Mouse (Mus musculus) monocyte, adult 2 months (primary cell): ENCODE results near the gene Cbr4.

Source experiments
- DNase-seq, 2 experiments: peaks; one replicate each; pipeline ENCODE4 v3.0.0; 2022; ENCODE audit warnings: low spot score in 2 of 2, low read depth in 1 of 2

The Cbr4 gene

GRCm38 (mm10) chr8:61487597-61488156 lies at the start of gene Cbr4:
Gene Cbr4, plus strand, starts transcription at chr8:61487734.
- peak; percentile 58 to 77 for DNase-seq

GRCm38 (mm10) chr8:61442988-61443387 lies 44.5 kb upstream of the Cbr4 start:
- DNase-seq = no peak

GRCm38 (mm10) chr8:61444358-61444757 lies 43.2 kb upstream of the Cbr4 start:
- no peak for DNase-seq

GRCm38 (mm10) chr8:61446329-61446728 lies 41.2 kb upstream of the Cbr4 start:
- DNase-seq = no peak

GRCm38 (mm10) chr8:61448100-61448499 lies 39.4 kb upstream of the Cbr4 start:
- DNase-seq = no peak

- no peak for DNase-seq
Measured at GRCm38 (mm10) chr8:61448881-61449280, 38.7 kb upstream of the Cbr4 start.

GRCm38 (mm10) chr8:61450916-61451575 lies 36.5 kb upstream of the Cbr4 start:
- no peak for DNase-seq

- no peak for DNase-seq
Measured at GRCm38 (mm10) chr8:61451721-61452337, 35.7 kb upstream of the Cbr4 start.

GRCm38 (mm10) chr8:61459763-61460162 lies 27.8 kb upstream of the Cbr4 start:
- no peak for DNase-seq

GRCm38 (mm10) chr8:61462221-61462620 lies 25.3 kb upstream of the Cbr4 start:
- no peak for DNase-seq

GRCm38 (mm10) chr8:61464393-61464792 lies 23.1 kb upstream of the Cbr4 start:
- no peak for DNase-seq

GRCm38 (mm10) chr8:61466696-61467552 lies 20.6 kb upstream of the Cbr4 start:
- DNase-seq = no peak

- DNase-seq = no peak
Measured at GRCm38 (mm10) chr8:61467553-61467815, 20.1 kb upstream of the Cbr4 start.

GRCm38 (mm10) chr8:61470213-61470612 lies 17.3 kb upstream of the Cbr4 start:
- no peak for DNase-seq

GRCm38 (mm10) chr8:61475251-61475673 lies 12.3 kb upstream of the Cbr4 start:
- no peak for DNase-seq

- DNase-seq = no peak
Measured at GRCm38 (mm10) chr8:61476160-61476559, 11.4 kb upstream of the Cbr4 start.

- no peak for DNase-seq
Measured at GRCm38 (mm10) chr8:61478150-61478549, 9.4 kb upstream of the Cbr4 start.

- DNase-seq = no peak
Measured at GRCm38 (mm10) chr8:61478793-61479192, 8.7 kb upstream of the Cbr4 start.

- no peak for DNase-seq
Measured at GRCm38 (mm10) chr8:61479506-61480214, 7.9 kb upstream of the Cbr4 start.

- DNase-seq = no peak
Measured at GRCm38 (mm10) chr8:61480260-61480967, 7.1 kb upstream of the Cbr4 start.
